Mouse (Mus musculus) CH12.LX (cell line): Measurements from ENCODE around the gene Nedd8. TPM values are rescaled to one million over a fixed set of nuclear protein-coding genes. Genes with fewer than 3 reads are reported as not detected.

Experiments
- DNase-seq: peaks from one replicate; pipeline ENCODE4 v3.0.0-alpha.2; 2013; ENCODE audit errors: extremely low read depth
- H3K27ac ChIP-seq: 2 replicates; pipeline ENCODE4 v1.5.1; 2012; ENCODE audit warnings: low read depth, mild to moderate bottlenecking, control low read depth, moderate library complexity; ENCODE audit not compliant: insufficient read depth
- H3K27me3 ChIP-seq: replicated peaks from 2 replicates; pipeline ENCODE3; 2012; ENCODE audit warnings: inconsistent platforms
- H3K36me3 ChIP-seq, 2 experiments: replicated peaks in 1 of 2; 2 replicates each; pipeline versions ENCODE3 to v1.6.1; 2012; ENCODE audit warnings: inconsistent platforms in 1 of 2, low read length in 1 of 2, mild to moderate bottlenecking in 1 of 2, mixed read lengths in 1 of 2, moderate library complexity in 1 of 2; ENCODE audit not compliant: control insufficient read depth in 1 of 2, insufficient read depth in 1 of 2
- H3K4me1 ChIP-seq, 2 experiments: 2 replicates each; pipeline ENCODE4 v1.6.1; 2012; ENCODE audit warnings: inconsistent platforms in 1 of 2, moderate library complexity in 1 of 2; ENCODE audit not compliant: insufficient read depth in 2 of 2, control insufficient read depth in 1 of 2
- H3K4me2 ChIP-seq: 2 replicates; pipeline ENCODE4 v1.6.1; 2012; ENCODE audit warnings: low read depth, mild to moderate bottlenecking, control low read depth; ENCODE audit not compliant: poor library complexity, insufficient read depth, severe bottlenecking
- H3K4me3 ChIP-seq, 3 experiments: fragments of 150-350 bp in 1 of 3; sonication (generic) in 1 of 3; replicated peaks in 1 of 3; 2 replicates each; pipeline versions ENCODE3 to v1.5.1; 2011 to 2012; ENCODE audit warnings: low read depth in 2 of 3, low read length in 2 of 3, mild to moderate bottlenecking in 2 of 3, moderate library complexity in 2 of 3, control low read depth in 1 of 3, improper control_type of control experiment in 1 of 3, inconsistent platforms in 1 of 3, mixed read lengths in 1 of 3; ENCODE audit not compliant: poor library complexity in 1 of 3
- H3K79me2 ChIP-seq: replicated peaks from 2 replicates; pipeline ENCODE4 v1.6.1; 2012; ENCODE audit warnings: mild to moderate bottlenecking, moderate library complexity; ENCODE audit not compliant: control insufficient read depth, poor library complexity, insufficient read depth, severe bottlenecking; ENCODE audit errors: extremely low read depth
- H3K9ac ChIP-seq: 2 replicates; pipeline ENCODE4 v1.6.1; 2012; ENCODE audit warnings: low read depth, mild to moderate bottlenecking, control low read depth, moderate library complexity; ENCODE audit not compliant: insufficient read depth
- H3K9me3 ChIP-seq: replicated peaks from 2 replicates; pipeline ENCODE3; 2012; ENCODE audit warnings: low read length, inconsistent platforms, mixed read lengths
- BHLHE40 ChIP-seq: IDR thresholded peaks from 2 replicates; pipeline ENCODE4 v1.6.1; 2011; ENCODE audit warnings: mild to moderate bottlenecking, low read depth, low read length, improper control_type of control experiment
- CHD2 ChIP-seq: IDR thresholded peaks from 2 replicates; pipeline ENCODE4 v1.6.1; 2011; ENCODE audit warnings: low read length, improper control_type of control experiment
- CTCF ChIP-seq, 2 experiments: IDR thresholded peaks in 1 of 2; conservative IDR thresholded peaks in 1 of 2; 2 replicates each; pipeline ENCODE4 v1.5.1; 2011 to 2012; ENCODE audit warnings: low read depth in 2 of 2, low read length in 2 of 2, improper control_type of control experiment in 1 of 2, inconsistent platforms in 1 of 2, mild to moderate bottlenecking in 1 of 2, moderate library complexity in 1 of 2
- E2F4 ChIP-seq: IDR thresholded peaks from 2 replicates; pipeline ENCODE4 v1.6.1; 2011; ENCODE audit warnings: low read depth, low read length, improper control_type of control experiment; ENCODE audit not compliant: insufficient replicate concordance
- ELF1 ChIP-seq: IDR thresholded peaks from 2 replicates; pipeline ENCODE4 v1.6.1; 2014; ENCODE audit warnings: low read depth, mild to moderate bottlenecking, inconsistent platforms, low read length, improper control_type of control experiment
- ETS1 ChIP-seq: conservative IDR thresholded peaks from 2 replicates; pipeline ENCODE4 v1.6.1; 2012; ENCODE audit warnings: low read depth, mild to moderate bottlenecking, inconsistent platforms, low read length, improper control_type of control experiment, moderate library complexity
- GABPA ChIP-seq: IDR thresholded peaks from 2 replicates; pipeline ENCODE4 v1.6.1; 2012; ENCODE audit warnings: low read depth, low read length, improper control_type of control experiment, inconsistent platforms; ENCODE audit not compliant: insufficient replicate concordance
- HCFC1 ChIP-seq: IDR thresholded peaks from 2 replicates; pipeline ENCODE4 v1.6.1; 2012; ENCODE audit warnings: low read depth, mild to moderate bottlenecking, inconsistent platforms, low read length, improper control_type of control experiment
- JUND ChIP-seq: conservative IDR thresholded peaks from 2 replicates; pipeline ENCODE4 v1.6.1; 2011; ENCODE audit warnings: low read depth, low read length, improper control_type of control experiment
- KAT2A ChIP-seq: IDR thresholded peaks from 2 replicates; pipeline ENCODE4 v1.6.1; 2012; ENCODE audit warnings: low read length, improper control_type of control experiment, inconsistent platforms; ENCODE audit not compliant: insufficient replicate concordance
- MAX ChIP-seq: IDR thresholded peaks from 2 replicates; pipeline ENCODE4 v1.6.1; 2011; ENCODE audit warnings: low read length, improper control_type of control experiment
- MEF2A ChIP-seq: IDR thresholded peaks from 2 replicates; pipeline ENCODE4 v1.6.1; 2014; ENCODE audit warnings: low read depth, mild to moderate bottlenecking, inconsistent platforms, low read length, improper control_type of control experiment, borderline replicate concordance
- MXI1 ChIP-seq: IDR thresholded peaks from 2 replicates; pipeline ENCODE4 v1.6.1; 2011; ENCODE audit warnings: mild to moderate bottlenecking, low read depth, low read length, improper control_type of control experiment
- MYC ChIP-seq: IDR thresholded peaks from 2 replicates; pipeline ENCODE4 v1.6.1; 2011; ENCODE audit warnings: low read depth, mild to moderate bottlenecking, improper control_type of control experiment, low read length
- NELFE ChIP-seq: IDR thresholded peaks from 2 replicates; pipeline ENCODE4 v1.6.1; 2011; ENCODE audit warnings: low read depth, low read length, improper control_type of control experiment
- PAX5 ChIP-seq: IDR thresholded peaks from 2 replicates; pipeline ENCODE4 v1.6.1; 2012; ENCODE audit warnings: low read length, inconsistent platforms, mixed read lengths
- POLR2A ChIP-seq: IDR thresholded peaks from 2 replicates; pipeline ENCODE4 v1.6.1; 2011; ENCODE audit warnings: low read depth, mild to moderate bottlenecking, improper control_type of control experiment, low read length
- POLR2AphosphoS2 ChIP-seq: IDR thresholded peaks from 2 replicates; pipeline ENCODE4 v1.6.1; 2011; ENCODE audit warnings: low read depth, low read length, improper control_type of control experiment
- RAD21 ChIP-seq: IDR thresholded peaks from 2 replicates; pipeline ENCODE4 v1.6.1; 2011; ENCODE audit warnings: low read depth, mild to moderate bottlenecking, low read length, improper control_type of control experiment, moderate library complexity
- SIN3A ChIP-seq: IDR thresholded peaks from 2 replicates; pipeline ENCODE4 v1.6.1; 2012; ENCODE audit warnings: low read length, improper control_type of control experiment, inconsistent platforms
- SMC3 ChIP-seq: IDR thresholded peaks from 2 replicates; pipeline ENCODE4 v1.6.1; 2011; ENCODE audit warnings: low read depth, low read length, improper control_type of control experiment
- TBP ChIP-seq: conservative IDR thresholded peaks from 2 replicates; pipeline ENCODE4 v1.6.1; 2011; ENCODE audit warnings: low read depth, low read length, improper control_type of control experiment
- TCF12 ChIP-seq: IDR thresholded peaks from 2 replicates; pipeline ENCODE4 v1.6.1; 2014; ENCODE audit warnings: low read depth, mild to moderate bottlenecking, inconsistent platforms, low read length, improper control_type of control experiment
- UBTF ChIP-seq: IDR thresholded peaks from 2 replicates; pipeline ENCODE4 v1.6.1; 2012; ENCODE audit warnings: low read depth, mild to moderate bottlenecking, inconsistent platforms, low read length, improper control_type of control experiment, moderate library complexity
- USF1 ChIP-seq: IDR thresholded peaks from 2 replicates; pipeline ENCODE4 v1.6.1; 2014; ENCODE audit warnings: low read depth, mild to moderate bottlenecking, inconsistent platforms, low read length, improper control_type of control experiment
- USF2 ChIP-seq: conservative IDR thresholded peaks from 2 replicates; pipeline ENCODE4 v1.6.1; 2011; ENCODE audit warnings: low read depth, low read length, improper control_type of control experiment
- ZC3H11A ChIP-seq: IDR thresholded peaks from 2 replicates; pipeline ENCODE4 v1.6.1; 2012; ENCODE audit warnings: low read depth, mild to moderate bottlenecking, inconsistent platforms, low read length, improper control_type of control experiment
- ZMIZ1 ChIP-seq: IDR thresholded peaks from 2 replicates; pipeline ENCODE4 v1.6.1; 2012; ENCODE audit warnings: low read depth, mild to moderate bottlenecking, inconsistent platforms, low read length, improper control_type of control experiment
- dilution Hi-C: fragments of 300-500 bp; cut with MboI; formaldehyde crosslinking; loops from 2 replicates; pipeline ENCODE4 v1.14.3; 2020; ENCODE audit warnings: low sequenced_read_pairs; ENCODE audit not compliant: extremely low pct_unique_long_range_greater_than_20kb, extremely low pct_ligation_motif_present
- in situ Hi-C: fragments of 300-500 bp; cut with MboI; formaldehyde crosslinking; loops from 3 replicates; pipeline ENCODE4 v1.14.3; 2019; ENCODE audit warnings: low sequenced_read_pairs, low pct_ligation_motif_present, low pct_unique_long_range_greater_than_20kb, mixed read lengths
- polyA plus RNA-seq: library from polyadenylated mRNA; unstranded; fragments of >175 nt; gene quantifications from 2 replicates; pipeline ENCODE4 v1.2.1, GENCODE M21; 2012; ENCODE audit warnings: low read depth; ENCODE audit not compliant: insufficient read length
- total RNA-seq, 2 experiments: library from RNA; depleted of rRNA; stranded (reverse); fragments of 300-350 nt in 1 of 2; fragments of >200 nt in 1 of 2; gene quantifications; 2 replicates each; pipeline ENCODE4 v1.2.3; 2012 to 2014

Gene Nedd8
- total and polyA plus RNA-seq, 3 experiments, result 276 to 513 (median 378) TPM

DNA sequence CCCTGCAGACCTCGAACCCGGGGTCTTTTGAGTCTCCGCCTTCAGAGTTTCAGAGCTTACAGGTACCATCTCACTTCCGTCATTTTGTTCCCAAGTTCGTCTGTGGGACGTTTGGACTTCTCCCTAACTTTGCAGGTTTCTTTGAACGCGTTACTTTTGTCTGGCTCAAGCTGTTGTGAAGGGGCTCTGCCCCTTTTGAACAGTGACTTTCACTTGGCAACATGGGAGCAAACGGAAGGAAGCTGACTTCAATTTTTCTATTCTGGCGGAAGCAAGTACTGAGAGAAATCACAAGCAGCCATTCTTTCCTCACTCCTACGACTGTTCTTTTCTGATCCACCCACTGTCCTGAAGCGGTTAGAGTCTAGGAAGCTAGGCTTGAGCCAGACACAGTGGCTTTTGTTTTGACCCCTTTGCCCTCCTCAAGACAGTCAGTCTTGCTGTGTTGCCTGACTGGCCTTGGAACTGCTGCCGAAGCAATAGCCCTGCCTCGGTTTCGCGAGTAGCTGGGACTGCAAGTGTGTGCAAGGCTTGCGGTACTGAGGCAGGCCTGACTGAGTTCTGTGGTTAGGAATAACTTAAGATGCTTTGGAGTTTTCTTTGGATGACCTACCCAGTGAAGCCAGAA, 27.5 kb downstream of the Nedd8 start:
- TF ChIP-seq ZMIZ1, result no peak
- no peak for TF ChIP-seq UBTF
- TF ChIP-seq HCFC1, result no peak
- TF ChIP-seq SMC3, result no peak
- TF ChIP-seq MYC, result 0 out of 2 replicates have a peak, but pooled peaks have one; percentile 9
- no peak for TF ChIP-seq ZC3H11A
- TF ChIP-seq TBP, result 0 out of 2 replicates have a peak, but pooled peaks have one; percentile 30
- no peak for TF ChIP-seq PAX5
- 0 out of 2 replicates have a peak, but pooled peaks have one; percentile 7 for TF ChIP-seq ELF1
- peak; percentile 29; the same call in 1 of the 2 replicates for TF ChIP-seq POLR2A
- no peak for TF ChIP-seq USF1
- Histone ChIP-seq H3K27ac (no peak overlapping the region; the same call in 1 of the 2 replicates), H3K4me3 (peak overlapping the region; percentile 77 to 96 (median 93)), H3K4me1 (peaks cover 4 to 44% of the 10 kb centered on the region in 2 experiments; a peak in 2 of 4 replicates), H3K79me2 (peaks cover 38% of the 10 kb centered on the region), H3K4me2 (peak overlapping the region; percentile 94), H3K36me3 (peaks cover 22 to 42% of the 10 kb centered on the region in 2 experiments), H3K9me3 (no peaks in the 10 kb centered on the region), H3K27me3 (no peaks in the 10 kb centered on the region), H3K9ac (peak overlapping the region; percentile 74)
- peak; percentile 33 for DNase-seq
- dilution Hi-C loops, result no loop called here
- in situ Hi-C loops, result no loop called here

GRCm38 (mm10) chr14:55643060-55643907, 28.6 kb downstream of the Nedd8 start, which contains the start of gene Tm9sf1:
Gene Tm9sf1, minus strand, starts transcription at chr14:55643806.
- H3K27me3 ChIP-seq, result no peaks in the 10 kb centered on the region
- no peaks in the 10 kb centered on the region for H3K9me3 ChIP-seq
- peaks cover 4 to 45% of the 10 kb centered on the region in 2 experiments; a peak in 2 of 4 replicates for H3K4me1 ChIP-seq
- peaks cover 38% of the 10 kb centered on the region for H3K79me2 ChIP-seq
- peaks cover 28 to 53% of the 10 kb centered on the region in 2 experiments for H3K36me3 ChIP-seq
- in situ Hi-C loops (no loop called here), dilution Hi-C loops (no loop called here)
- H3K4me3 ChIP-seq, result peak within 1 kb of the TSS; percentile 77 to 96 (median 93)
- H3K9ac ChIP-seq, result peak within 1 kb of the TSS; percentile 74
- peak; percentile 75 for DNase-seq
- peak within 1 kb of the TSS; percentile 52 for H3K27ac ChIP-seq
- peak within 1 kb of the TSS; percentile 94 for H3K4me2 ChIP-seq
- peak; percentile 40 for TF ChIP-seq TCF12
- TF ChIP-seq MAX, result peak; percentile 100
- peak; percentile 22; the same call in 1 of the 2 replicates for TF ChIP-seq GABPA
- TF ChIP-seq KAT2A, result peak; percentile 80; the same call in 1 of the 2 replicates
- peak; percentile 80 for TF ChIP-seq MXI1
- peak; percentile 60; the same call in 1 of the 2 replicates for TF ChIP-seq E2F4
- TF ChIP-seq HCFC1, result peak; percentile 88
- TF ChIP-seq CHD2, result 0 out of 2 replicates have a peak, but pooled peaks have one; percentile 29
- TF ChIP-seq POLR2AphosphoS2, result peak; percentile 64
- TF ChIP-seq NELFE, result peak; percentile 71
- TF ChIP-seq SMC3, result no peak
- peak; percentile 83 for TF ChIP-seq SIN3A
- TF ChIP-seq MEF2A, result peak; percentile 70
- TF ChIP-seq USF1, result no peak
- no peak for TF ChIP-seq JUND
- TF ChIP-seq RAD21, result no peak
- peak; percentile 95 for TF ChIP-seq ELF1
- 0 out of 2 replicates have a peak, but pooled peaks have one; percentile 28 for TF ChIP-seq TBP
- TF ChIP-seq BHLHE40, result peak; percentile 22; the same call in 1 of the 2 replicates
- TF ChIP-seq USF2, result no peak
- TF ChIP-seq POLR2A, result peak; percentile 80
- TF ChIP-seq CTCF (conservative IDR thresholded peaks at IDR 0.05 in 1 of 2, IDR thresholded peaks at IDR 0.05 in 1 of 2; ENCODE audit: low read depth in 2 of 2, low read length in 2 of 2), result peak in 1 of 2 experiments; percentile 15; a peak in 2 of 4 replicates
- 0 out of 2 replicates have a peak, but pooled peaks have one; percentile 15 for TF ChIP-seq ETS1
